In genomic region chr12:37108390-37108738, GRCm38 (mm10) we compare ENCODE assay signal across 7 mouse cellular contexts. TPM values are rescaled to one million over a fixed set of nuclear protein-coding genes. Genes with fewer than 3 reads are reported as not detected.
DNase-seq lines count a peak whose midpoint lies in the region; ATAC-seq and TF ChIP-seq lines count a peak whose summit lies in the region.

Meox2 (plus strand) TSS chr12:37108540.

- H3K4me1 ChIP-seq in G1E (ENCODE audit: insufficient read depth, low read depth, low read length) = no peaks in the 10 kb centered on the region; the same call in 1 of the 2 replicates
- H3K4me1 ChIP-seq in cortical plate, adult 2 months (ENCODE audit: control insufficient read depth, insufficient read depth, low read length) = no peaks in the 10 kb centered on the region
- H3K4me1 ChIP-seq in intestine, embryonic 14.5 days (replicated peaks; ENCODE audit: control insufficient read depth, insufficient read depth, low read length) = peaks cover 4% of the 10 kb centered on the region; the same call in 1 of the 2 replicates
- H3K4me1 ChIP-seq in stomach, embryonic 16.5 days (ENCODE audit: control insufficient read depth, insufficient read depth, low read length) = peaks cover 5% of the 10 kb centered on the region

- under 1% methylated on average over 12 of the region's 12 CpGs for WGBS in intestine, embryonic 14.5 days
- WGBS in stomach, embryonic 16.5 days = under 1% methylated on average over 12 of the region's 12 CpGs

- peak within 1 kb of the TSS; percentile 84 for H3K4me2 ChIP-seq in intestine, embryonic 14.5 days (ENCODE audit: low read length)
- H3K4me2 ChIP-seq in stomach, embryonic 16.5 days (ENCODE audit: low read depth, low read length) = peak within 1 kb of the TSS; percentile 88

- DNase-seq in G1E (ENCODE audit: low spot score) = no peak
- peak; percentile 43 to 71 for DNase-seq in gastrocnemius, postnatal 4 days (ENCODE audit: low spot score in 2 of 2)
- peak; percentile 80 for DNase-seq in intestine, embryonic 14.5 days (ENCODE audit: low spot score)
- peak; percentile 29 for DNase-seq in lung, postnatal 14 days
- no peak for DNase-seq in frontal cortex, postnatal 25 days (ENCODE audit: low spot score in 2 of 2)

- H3K27me3 ChIP-seq in G1E (ENCODE audit: insufficient read depth, low read length) = peaks cover 9% of the 10 kb centered on the region; the same call in 1 of the 2 replicates
- H3K27me3 ChIP-seq in intestine, embryonic 14.5 days (replicated peaks; ENCODE audit: control insufficient read depth, insufficient read depth, low read length) = peaks cover 46% of the 10 kb centered on the region
- H3K27me3 ChIP-seq in stomach, embryonic 16.5 days (ENCODE audit: control insufficient read depth, insufficient read depth, low read length) = peaks cover 19% of the 10 kb centered on the region

- peak within 1 kb of the TSS; percentile 33 for H3K4me3 ChIP-seq in G1E (ENCODE audit: low read depth, low read length)
- peak within 1 kb of the TSS; percentile 22; the same call in 1 of the 2 replicates for H3K4me3 ChIP-seq in cortical plate, adult 2 months (ENCODE audit: insufficient read depth, low read length)
- peak within 1 kb of the TSS; percentile 38 for H3K4me3 ChIP-seq in intestine, embryonic 14.5 days (ENCODE audit: low read depth, low read length)
- peak within 1 kb of the TSS; percentile 63 for H3K4me3 ChIP-seq in stomach, embryonic 16.5 days (replicated peaks; ENCODE audit: low read length)

- no peak for TF ChIP-seq POLR2A in cortical plate, adult 2 months (IDR thresholded peaks at IDR 0.05; ENCODE audit: extremely low read depth, insufficient read depth, low read length)

- no peak within 1 kb of the TSS for H3K27ac ChIP-seq in cortical plate, adult 2 months (ENCODE audit: insufficient read depth, low read length)
- no peak within 1 kb of the TSS for H3K27ac ChIP-seq in intestine, embryonic 14.5 days (ENCODE audit: low read depth)
- H3K27ac ChIP-seq in stomach, embryonic 16.5 days (ENCODE audit: low read length) = peak within 1 kb of the TSS; percentile 52

- no peak for ATAC-seq in G1E (ENCODE audit: extremely low read depth, insufficient number of reproducible peaks, low FRiP score, poor library complexity, severe bottlenecking)
- ATAC-seq in intestine, embryonic 14.5 days (replicated peaks; ENCODE audit: low FRiP score, low TSS enrichment, low read depth) = peak; percentile 66; the same call in 1 of the 2 replicates
- ATAC-seq in stomach, embryonic 16.5 days (ENCODE audit: insufficient read depth, low FRiP score) = peak; percentile 89

- peak within 1 kb of the TSS; percentile 12 for H3K9ac ChIP-seq in intestine, embryonic 14.5 days (ENCODE audit: low read length)
- peak within 1 kb of the TSS; percentile 62 for H3K9ac ChIP-seq in stomach, embryonic 16.5 days (ENCODE audit: low read length)

- no peaks in the 10 kb centered on the region for H3K36me3 ChIP-seq in G1E (replicated peaks)
- no peaks in the 10 kb centered on the region for H3K36me3 ChIP-seq in intestine, embryonic 14.5 days (ENCODE audit: control insufficient read depth, insufficient read depth, low read length)
- H3K36me3 ChIP-seq in stomach, embryonic 16.5 days (ENCODE audit: control insufficient read depth, insufficient read depth, low read length) = no peaks in the 10 kb centered on the region

- no peak for TF ChIP-seq CTCF in G1E (IDR thresholded peaks at IDR 0.05; ENCODE audit: low read depth, low read length)
- no peak for TF ChIP-seq CTCF in cortical plate, adult 2 months (IDR thresholded peaks at IDR 0.05; ENCODE audit: extremely low read depth, insufficient read depth, low read length)

- peaks cover 18% of the 10 kb centered on the region for H3K9me3 ChIP-seq in G1E (replicated peaks)
- H3K9me3 ChIP-seq in intestine, embryonic 14.5 days (ENCODE audit: control insufficient read depth, low read length) = no peaks in the 10 kb centered on the region
- no peaks in the 10 kb centered on the region for H3K9me3 ChIP-seq in stomach, embryonic 16.5 days (replicated peaks; ENCODE audit: control insufficient read depth, low read length)

RNA-seq across cellular contexts. Expression of gene Meox2, which starts in this region (rescaled TPM):
- total RNA-seq in G1E (2014; fragmentation: Nextera tagmentation) (not detected in 2 replicates), G1E (2017) (0.11 TPM in 1 of 2 replicates, not detected in the other)
- polyA plus RNA-seq in G1E (2012) = not detected in 2 replicates
- not detected in 2 replicates for polyA plus RNA-seq in cortical plate, adult 2 months (2012; rRNA removed)
- total RNA-seq in gastrocnemius, postnatal 4 days (2021) = 10 to 100 TPM; 60.0 to 68.9 TPM
- polyA plus RNA-seq in intestine, embryonic 14.5 days (2014; fragmentation: Nextera tagmentation; extraction: Ambion mirVana) = 1.6 and 1.7 TPM in 2 replicates
- 6.1 and 6.7 TPM in 2 replicates for polyA plus RNA-seq in stomach, embryonic 16.5 days (2015; fragmentation: Nextera tagmentation; extraction: Ambion mirVana)

Comparison
In these comparisons a context has a peak if more than half of its experiments do, and no peak if none do; other contexts are left out.
1. RNA of gene Meox2 (total RNA-seq): 60.0 to 68.9 TPM in gastrocnemius, postnatal 4 days; 0.11 TPM in G1E; every median in the first group is over 10 times any median in the second.
2. DNase-seq: peak in gastrocnemius, postnatal 4 days (2 of 2), intestine, embryonic 14.5 days (single experiment) and lung, postnatal 14 days (single experiment); none in G1E (single experiment) and frontal cortex, postnatal 25 days (0 of 2).
3. Peak in every context shown above with its lines, with median percentiles within 50 percentile points of each other: H3K4me3 ChIP-seq.